Comparison of ENCODE assay signal across 9 mouse cellular contexts in the genomic region with DNA sequence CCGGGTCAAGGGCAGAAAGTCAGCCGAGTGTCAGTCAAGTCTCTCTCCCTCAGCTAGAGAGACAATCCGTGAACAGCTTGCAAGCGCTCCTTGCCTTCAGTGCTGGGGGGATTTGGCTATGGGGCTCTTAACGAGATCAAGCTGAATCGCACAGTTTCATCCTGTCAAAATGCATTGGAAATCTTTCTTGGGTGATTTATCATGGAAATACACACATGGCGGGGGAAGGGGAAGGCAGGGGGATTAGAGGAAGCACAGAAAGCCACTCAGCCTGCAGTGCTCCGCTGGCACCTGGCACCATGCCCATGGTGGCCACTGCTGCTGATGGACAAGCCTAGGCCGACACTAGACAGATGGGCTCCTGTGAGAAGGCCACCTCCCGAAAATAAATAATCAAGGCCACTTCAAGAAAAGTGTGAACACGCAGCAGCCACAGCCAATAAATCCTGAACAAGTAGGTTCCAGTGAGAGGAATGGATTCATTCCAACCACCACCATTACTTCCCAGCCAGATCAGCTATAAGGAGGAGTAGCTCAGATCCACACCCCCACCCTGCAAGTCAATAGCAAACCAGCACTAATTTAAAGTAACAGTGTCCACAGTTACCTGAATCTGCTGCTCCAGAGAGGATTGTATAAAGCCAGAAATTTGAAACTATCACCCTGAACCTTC.
DNase-seq lines count a peak whose midpoint lies in the region; ATAC-seq lines count a peak whose summit lies in the region.
"Had no signal": no experiment of that assay in that cellular context is flagged by ENCODE, and none has a peak within 500 bp of the region (broad histone marks: within the 10 kb centered on the region; RNA-seq: fewer than 3 reads in every experiment).

No protein-coding gene starts in this region.

- peak; percentile 21 to 58 for DNase-seq in adrenal gland, adult (ENCODE audit: inconsistent age in 2 of 2, low spot score in 1 of 2)
- no peak for DNase-seq in adrenal gland, postnatal 4 days (ENCODE audit: low spot score in 2 of 2)
- peak; percentile 26 for DNase-seq in neural tube, embryonic 11.5 days (ENCODE audit: low spot score)
- no peak for DNase-seq in neural tube, embryonic 10.5 days (ENCODE audit: extremely low spot score, low spot score)
- peak; percentile 16 to 20 for DNase-seq in kidney, postnatal 36 days
- no peak for DNase-seq in urinary bladder, postnatal 10 days (ENCODE audit: low spot score)

- H3K4me3 ChIP-seq in neural tube, embryonic 11.5 days (ENCODE audit: low read depth, low read length), result no peak overlapping the region
- H3K4me3 ChIP-seq in neural tube, embryonic 12.5 days, result no peak overlapping the region
- H3K4me3 ChIP-seq: layer of hippocampus, adult 2 months had no signal

- H3K9me3 ChIP-seq in neural tube, embryonic 11.5 days (ENCODE audit: control insufficient read depth, low read length), result no peaks in the 10 kb centered on the region
- H3K9me3 ChIP-seq in neural tube, embryonic 12.5 days, result no peaks in the 10 kb centered on the region

- no peaks in the 10 kb centered on the region for H3K27me3 ChIP-seq in neural tube, embryonic 11.5 days (ENCODE audit: control insufficient read depth, insufficient read depth, low read length)
- no peaks in the 10 kb centered on the region for H3K27me3 ChIP-seq in neural tube, embryonic 12.5 days (replicated peaks)

- no peaks in the 10 kb centered on the region for H3K4me1 ChIP-seq in neural tube, embryonic 11.5 days (ENCODE audit: control insufficient read depth, insufficient read depth, low read length)
- peaks cover 13% of the 10 kb centered on the region; the same call in 1 of the 2 replicates for H3K4me1 ChIP-seq in neural tube, embryonic 12.5 days

- no peak for ATAC-seq in neural tube, embryonic 11.5 days (ENCODE audit: insufficient read depth, low FRiP score, low TSS enrichment)
- ATAC-seq in neural tube, embryonic 12.5 days (ENCODE audit: low FRiP score, low read depth), result peak; percentile 58
- ATAC-seq in monocyte, adult 5-6 weeks (replicated peaks; ENCODE audit: insufficient number of reproducible peaks, low FRiP score, low TSS enrichment, poor library complexity, severe bottlenecking), result no peak

- 57% methylated on average over 11 of the region's 11 CpGs for WGBS in neural tube, embryonic 11.5 days
- WGBS in neural tube, embryonic 12.5 days, result 56% methylated on average over 11 of the region's 11 CpGs

- H3K27ac ChIP-seq in neural tube, embryonic 11.5 days (ENCODE audit: low read depth, low read length), result no peak overlapping the region
- H3K27ac ChIP-seq in neural tube, embryonic 12.5 days, result no peak overlapping the region
- H3K27ac ChIP-seq: layer of hippocampus, adult 2 months had no signal

- no peaks in the 10 kb centered on the region for H3K36me3 ChIP-seq in neural tube, embryonic 11.5 days (ENCODE audit: control insufficient read depth, insufficient read depth, low read length)
- H3K36me3 ChIP-seq in neural tube, embryonic 12.5 days, result no peaks in the 10 kb centered on the region

- no peak overlapping the region for H3K4me2 ChIP-seq in neural tube, embryonic 11.5 days (ENCODE audit: low read depth)
- no peak overlapping the region; the same call in 1 of the 2 replicates for H3K4me2 ChIP-seq in neural tube, embryonic 12.5 days (replicated peaks)

- no peak overlapping the region for H3K9ac ChIP-seq in neural tube, embryonic 11.5 days (ENCODE audit: low read length)
- H3K9ac ChIP-seq in neural tube, embryonic 12.5 days, result no peak overlapping the region

Comparison
In these comparisons a context has a peak if more than half of its experiments do, and no peak if none do; other contexts are left out.
1. DNase-seq: peak in adrenal gland, adult (2 of 2), neural tube, embryonic 11.5 days (single experiment) and kidney, postnatal 36 days (2 of 2); none in adrenal gland, postnatal 4 days (0 of 2), neural tube, embryonic 10.5 days (single experiment) and urinary bladder, postnatal 10 days (single experiment).